Mouse (Mus musculus) erythroblast, adult 5-6 weeks (primary cell): ENCODE results near the gene Pik3ca. TPM values are rescaled to one million over a fixed set of nuclear protein-coding genes. Genes with fewer than 3 reads are reported as not detected.

Experiments used
- ATAC-seq: replicated peaks from 2 replicates; pipeline ENCODE4 v1.8.0; 2016; ENCODE audit warnings: moderate number of reproducible peaks, mild to moderate bottlenecking, moderate TSS enrichment, inconsistent platforms; ENCODE audit not compliant: poor library complexity, low FRiP score, severe bottlenecking
- total RNA-seq, 2 experiments: library from RNA; stranded (forward) in 1 of 2; stranded (reverse) in 1 of 2; fragments of 150-400 nt in 1 of 2; fragments of 200-764, 138-1000 nt in 1 of 2; gene quantifications; 2 replicates each; pipeline versions ENCODE4 v1.2.3 to v1.2.4; 2015 to 2017; ENCODE audit warnings: low replicate concordance in 2 of 2

Gene Pik3ca
- total RNA-seq, 2 experiments from 2014 or later: 18.1 to 19.8 TPM

- ATAC-seq: no peak
Measured at GRCm38 (mm10) chr3:32492097-32493090, 94.9 kb downstream of the Pik3ca start, which contains the start of gene Kcnmb3. TSS of gene Kcnmb3 (minus strand) at chr3:32492231.

- ATAC-seq: no peak
Measured at GRCm38 (mm10) chr3:32494387-32495087, 97.1 kb downstream of the Pik3ca start.

- no peak for ATAC-seq
Measured at GRCm38 (mm10) chr3:32495088-32495770, 97.8 kb downstream of the Pik3ca start.

GRCm38 (mm10) chr3:32495856-32496710 lies 98.6 kb downstream of the Pik3ca start:
- ATAC-seq: no peak

GRCm38 (mm10) chr3:32496711-32497070 lies 99.2 kb downstream of the Pik3ca start:
- no peak for ATAC-seq

GRCm38 (mm10) chr3:32500346-32500745 lies 102.9 kb downstream of the Pik3ca start:
- no peak for ATAC-seq

- ATAC-seq: no peak
Measured at GRCm38 (mm10) chr3:32505841-32506240, 108.4 kb downstream of the Pik3ca start.

- no peak for ATAC-seq
Measured at GRCm38 (mm10) chr3:32506366-32507225, 109.1 kb downstream of the Pik3ca start.

GRCm38 (mm10) chr3:32508666-32509324 lies 111.3 kb downstream of the Pik3ca start:
- ATAC-seq: 0 out of 2 replicates have a peak, but pooled peaks have one; percentile 37

GRCm38 (mm10) chr3:32509496-32510374 lies 112.3 kb downstream of the Pik3ca start, which contains the start of gene Zfp639:
TSS of gene Zfp639 (plus strand) at chr3:32510259.
- peak; percentile 46; the same call in 1 of the 2 replicates for ATAC-seq

GRCm38 (mm10) chr3:32510375-32511190 lies 113.1 kb downstream of the Pik3ca start:
- ATAC-seq: peak; percentile 85

GRCm38 (mm10) chr3:32511191-32511550 lies 113.7 kb downstream of the Pik3ca start:
- ATAC-seq: 0 out of 2 replicates have a peak, but pooled peaks have one; percentile 33

- 0 out of 2 replicates have a peak, but pooled peaks have one; percentile 3 for ATAC-seq
Measured at GRCm38 (mm10) chr3:32512686-32513284, 115.3 kb downstream of the Pik3ca start.

GRCm38 (mm10) chr3:32513528-32513927 lies 116.1 kb downstream of the Pik3ca start:
- no peak for ATAC-seq
